Mouse (Mus musculus) adrenal gland, adult 8-10 months (tissue): ENCODE data around the gene Sub1. TPM values are rescaled to one million over a fixed set of nuclear protein-coding genes. Genes with fewer than 3 reads are reported as not detected.

Experiments
- DNase-seq: peaks from one replicate; pipeline ENCODE4 v3.0.0; 2022
- total RNA-seq, 4 experiments: library from RNA; stranded (reverse); gene quantifications; 2 replicates each; pipeline ENCODE4 v1.2.4; 2022

Sub1 gene
- total RNA-seq: 100 to 1,000 TPM; 132 to 209 (median 154) TPM

GRCm38 (mm10) chr15:11996883-11997282 lies at the start of gene Sub1:
Gene Sub1 (minus strand): TSS chr15:11996983.
- DNase-seq: no peak

- DNase-seq: no peak
Measured at GRCm38 (mm10) chr15:12040407-12040710, 43.6 kb upstream of the Sub1 start.

DNA sequence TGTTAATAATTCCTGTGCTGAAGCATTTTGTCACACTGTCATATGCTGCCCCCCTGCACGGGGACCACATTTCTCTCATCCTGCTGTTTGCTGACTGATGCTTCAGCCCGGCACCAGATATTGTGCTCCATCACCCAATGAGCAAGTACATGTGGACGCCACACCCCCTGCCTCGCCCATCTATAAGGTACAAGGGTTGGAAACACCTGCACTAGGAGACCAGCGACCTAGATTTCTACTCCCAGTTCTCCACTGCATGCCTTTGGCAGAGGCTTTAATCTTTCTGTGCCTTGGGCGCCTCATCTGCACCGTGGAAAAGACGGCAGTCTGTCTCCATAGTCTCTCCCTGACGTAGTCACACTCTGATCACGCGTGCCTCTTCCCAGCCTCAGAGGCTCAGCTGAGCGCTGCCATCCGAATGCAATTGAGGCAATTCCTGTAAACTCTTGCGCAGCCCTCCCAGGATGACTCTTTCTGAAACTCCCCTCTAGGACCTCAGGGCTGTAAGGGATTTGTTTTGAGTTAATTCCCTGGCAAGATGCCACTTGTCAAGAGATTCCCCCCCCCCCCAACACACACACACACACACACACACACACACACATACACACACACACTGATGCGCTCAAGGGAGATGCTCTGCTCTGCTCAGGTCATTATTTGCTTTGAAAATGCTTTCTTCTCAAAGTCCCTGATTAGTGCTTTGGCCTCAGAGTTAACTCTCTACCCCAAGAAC lies 43.1 kb upstream of the Sub1 start:
- no peak for DNase-seq

DNA sequence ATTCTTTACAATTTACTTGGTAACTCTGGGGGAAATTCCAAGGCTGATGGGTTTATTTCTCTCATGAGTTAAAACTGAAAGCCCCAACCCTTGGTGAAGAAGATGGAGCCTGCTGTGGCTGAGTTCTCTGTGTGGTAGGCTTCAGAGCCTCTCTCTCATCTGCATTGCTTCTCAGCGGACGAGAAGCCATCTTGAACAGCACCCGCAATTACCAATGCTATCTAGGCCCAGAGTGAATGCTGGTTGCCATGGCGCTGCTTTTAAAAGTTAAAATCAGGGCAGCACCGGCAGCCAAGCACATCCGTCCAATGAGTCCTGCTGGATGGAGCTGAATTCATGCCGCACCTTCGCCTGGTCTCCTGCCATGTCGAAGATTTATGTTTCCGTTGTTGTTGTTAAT lies 42.5 kb upstream of the Sub1 start:
- DNase-seq: no peak

DNA sequence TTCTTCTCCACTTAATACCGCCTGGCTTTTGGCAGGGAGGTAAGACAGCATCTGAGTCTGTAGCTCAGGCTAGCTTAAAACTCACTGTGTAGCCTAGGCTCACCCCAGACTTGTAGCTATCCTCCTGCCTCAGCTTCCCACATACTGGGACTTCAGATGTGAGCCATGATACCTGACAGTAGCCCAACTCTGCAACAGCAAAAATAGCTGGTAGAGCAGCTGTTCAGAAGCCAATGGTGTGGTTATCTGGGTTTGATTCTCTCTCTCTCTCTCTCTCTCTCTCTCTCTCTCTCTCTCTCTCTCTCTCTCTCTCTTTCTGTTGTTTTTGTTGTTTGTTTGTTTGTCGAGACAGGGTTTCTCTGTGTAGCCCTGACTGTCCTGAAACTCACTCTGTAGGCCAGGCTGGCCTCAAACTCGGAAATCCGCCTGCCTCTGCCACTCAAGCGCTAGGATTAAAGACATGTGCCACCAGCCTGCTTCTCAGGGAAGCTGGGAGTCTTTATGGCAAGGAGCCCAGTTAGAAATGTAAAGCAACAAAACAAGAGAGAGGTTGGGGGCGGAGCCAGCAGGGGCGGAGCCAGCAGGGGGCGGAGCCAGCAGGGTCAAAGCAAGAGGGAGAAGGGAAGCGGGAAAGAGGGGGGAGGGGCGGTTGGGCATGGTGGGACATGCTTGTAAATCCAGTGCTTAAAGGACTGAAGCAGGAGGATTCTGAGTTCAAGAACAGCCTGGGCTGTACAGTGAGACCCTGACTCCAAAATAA lies 41.3 kb upstream of the Sub1 start:
- no peak for DNase-seq

DNA sequence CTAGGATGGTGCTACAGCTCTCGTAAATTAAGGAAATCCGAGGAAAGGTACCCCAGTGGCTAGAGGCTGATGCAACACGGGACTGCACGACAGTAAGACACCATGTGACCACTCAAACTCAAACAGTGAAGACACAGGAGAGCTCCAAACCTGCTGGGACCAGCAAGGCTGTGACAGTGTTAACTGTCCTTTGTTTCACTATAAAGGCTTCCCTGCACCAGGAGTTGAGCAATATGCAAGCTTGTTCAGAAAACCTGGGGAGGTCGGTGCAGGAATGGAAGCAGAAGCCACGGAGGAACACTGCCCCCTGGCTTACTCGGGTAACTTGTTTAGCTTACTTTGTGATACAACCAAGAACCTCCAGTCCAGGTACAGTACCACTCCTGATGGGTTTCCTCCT lies 40.4 kb upstream of the Sub1 start:
- no peak for DNase-seq

GRCm38 (mm10) chr15:12036675-12037074 lies 39.9 kb upstream of the Sub1 start:
- DNase-seq: no peak

DNA sequence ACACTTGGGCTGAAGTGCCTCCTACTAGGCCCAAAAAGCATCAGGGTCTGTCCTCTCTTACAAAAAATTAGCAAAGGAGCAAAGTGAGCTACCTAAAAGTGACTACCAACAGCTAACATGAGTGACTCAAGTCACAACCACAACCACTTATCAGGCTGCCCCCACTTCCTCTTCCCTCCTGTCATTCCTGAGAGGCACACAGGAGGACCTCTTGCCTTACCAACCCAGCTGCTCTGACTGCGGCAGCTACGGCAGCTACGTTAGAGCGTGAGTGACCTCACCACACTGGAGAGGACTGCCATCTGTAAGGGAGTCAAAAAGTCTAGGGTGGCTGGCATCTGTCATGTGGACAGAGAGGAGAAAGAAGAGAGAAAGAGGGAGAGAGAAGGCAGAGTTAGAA lies 37.5 kb upstream of the Sub1 start:
- DNase-seq: no peak

DNA sequence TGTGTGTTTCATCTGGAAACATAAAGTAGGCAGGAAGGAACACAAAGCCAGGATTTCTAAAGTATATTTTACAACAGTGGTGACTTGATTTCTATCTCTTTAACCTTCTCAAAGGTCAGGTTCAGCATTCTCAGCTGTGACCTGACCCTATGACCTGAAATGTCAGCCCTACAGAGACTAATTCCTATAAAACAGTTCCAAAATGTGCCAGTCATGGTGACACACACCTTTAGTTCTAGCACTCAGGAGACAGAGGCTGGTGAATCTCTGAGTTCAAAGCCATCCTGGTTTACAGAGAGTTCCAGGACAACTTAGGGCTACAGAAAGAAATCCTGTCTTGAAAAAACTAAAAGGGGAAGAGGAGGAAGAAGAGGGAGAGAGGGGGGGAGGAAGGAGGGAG lies 36.4 kb upstream of the Sub1 start:
- no peak for DNase-seq

- DNase-seq: no peak
Measured at GRCm38 (mm10) chr15:12032512-12032911, 35.7 kb upstream of the Sub1 start.

DNA sequence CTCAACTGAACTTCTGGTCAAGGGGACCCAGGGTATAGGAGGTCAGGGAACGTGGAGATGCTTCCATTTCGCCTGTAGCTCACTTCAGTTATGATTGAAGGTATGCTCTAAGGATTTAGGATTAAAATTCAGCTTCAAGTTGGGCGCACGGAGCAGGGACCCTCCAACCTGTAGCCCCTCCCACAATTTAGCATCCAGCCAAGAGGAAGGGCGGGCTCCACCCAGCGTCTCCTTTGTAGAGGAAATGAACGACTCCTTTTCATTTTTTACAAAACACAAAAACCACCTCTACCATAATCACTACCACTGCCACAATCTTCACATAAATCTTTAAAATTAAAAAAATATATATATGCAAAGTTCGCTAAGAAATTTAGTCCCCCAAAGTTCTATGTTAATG lies 35.1 kb upstream of the Sub1 start:
- no peak for DNase-seq

DNA sequence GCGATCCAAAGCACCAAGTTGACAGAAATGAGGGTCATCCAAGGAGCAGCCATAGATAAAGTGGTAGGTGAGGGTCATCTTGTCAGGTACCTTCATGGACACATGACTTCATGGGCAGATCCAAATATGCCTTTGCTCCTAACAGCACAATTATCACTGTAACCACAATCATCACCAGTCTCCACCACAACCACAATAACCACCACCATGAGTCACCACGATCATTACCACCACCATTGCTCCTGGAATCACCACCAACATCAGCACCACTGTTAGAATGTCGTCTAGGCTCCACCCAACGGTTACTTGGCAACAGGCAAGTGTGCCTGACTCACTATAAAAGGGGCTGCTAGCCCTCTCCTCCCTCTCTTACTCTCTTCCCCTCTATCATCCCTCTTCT lies 33.4 kb upstream of the Sub1 start:
- DNase-seq: no peak

- DNase-seq: no peak
Measured at GRCm38 (mm10) chr15:12027807-12028206, 31.0 kb upstream of the Sub1 start.

- no peak for DNase-seq
Measured at GRCm38 (mm10) chr15:12026932-12027450, 30.2 kb upstream of the Sub1 start.

- no peak for DNase-seq
Measured at GRCm38 (mm10) chr15:12026026-12026425, 29.2 kb upstream of the Sub1 start.

DNA sequence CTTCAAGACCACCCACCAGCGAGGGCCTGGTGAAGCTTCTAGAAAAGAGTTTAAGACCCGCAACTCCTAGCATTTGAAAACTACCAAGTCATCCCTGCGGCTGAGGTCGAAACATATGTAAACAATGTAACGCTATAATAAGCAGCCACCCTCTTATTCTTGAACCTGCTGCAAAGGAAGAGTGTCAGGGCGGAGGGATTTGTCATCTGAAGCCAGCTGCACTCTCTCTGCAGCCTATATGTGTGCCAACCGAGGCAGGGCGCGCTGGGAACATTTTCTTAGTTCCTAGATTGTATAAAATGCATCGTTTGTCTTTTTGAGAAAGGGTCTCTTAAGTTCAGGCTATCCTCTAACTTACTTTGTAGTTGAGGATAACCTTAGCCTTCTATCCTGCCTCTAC lies 28.6 kb upstream of the Sub1 start:
- no peak for DNase-seq

- DNase-seq: no peak
Measured at GRCm38 (mm10) chr15:12024791-12025268, 28.0 kb upstream of the Sub1 start.

- no peak for DNase-seq
Measured at GRCm38 (mm10) chr15:12019443-12019842, 22.7 kb upstream of the Sub1 start.

GRCm38 (mm10) chr15:12018428-12018757 lies 21.6 kb upstream of the Sub1 start:
- no peak for DNase-seq

GRCm38 (mm10) chr15:12017700-12018427 lies 21.1 kb upstream of the Sub1 start:
- no peak for DNase-seq

GRCm38 (mm10) chr15:12014197-12014905 lies 17.6 kb upstream of the Sub1 start:
- DNase-seq: no peak

DNA sequence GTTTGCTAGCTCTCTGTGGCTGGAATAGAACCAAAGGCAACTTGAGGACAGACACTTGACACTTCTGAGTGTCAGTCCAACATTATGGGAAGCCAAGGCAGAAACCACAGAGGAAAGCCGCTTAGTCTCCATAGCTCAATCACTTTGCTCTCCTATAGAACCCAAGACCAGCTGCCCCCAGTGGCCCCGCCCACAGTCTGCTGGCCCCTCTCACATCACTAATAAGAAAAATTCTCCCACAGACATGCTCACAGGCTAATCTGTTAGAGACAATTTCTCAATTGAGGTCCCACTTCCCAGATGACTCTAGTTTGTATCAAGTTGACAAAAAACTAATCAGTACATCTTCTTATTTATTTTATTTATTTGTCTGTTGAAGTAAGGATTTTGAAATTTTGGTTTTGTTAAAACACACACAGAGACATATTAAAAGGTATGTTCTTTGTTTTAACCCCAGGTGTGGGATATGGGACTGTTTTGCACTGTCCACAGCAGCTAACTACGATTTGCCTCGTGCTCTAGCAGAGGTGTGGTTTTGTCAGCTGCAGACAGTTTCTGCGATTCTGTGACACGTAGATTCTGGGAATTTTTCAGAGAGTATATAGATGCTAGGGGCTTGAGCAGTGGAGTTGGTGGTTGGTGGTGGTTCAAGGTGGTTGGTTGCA lies 16.9 kb upstream of the Sub1 start:
- DNase-seq: no peak
